Mouse (Mus musculus): ENCODE data around the gene Eif4h. TPM values are rescaled to one million over a fixed set of nuclear protein-coding genes. Genes with fewer than 3 reads are reported as not detected.

Gene Eif4h
- total and polyA plus RNA-seq, 2 experiments from 2014 or later: 304 to 489 TPM

GRCm38 (mm10) chr5:134644121-134644520 is 4.8 kb upstream of the Eif4h start:
- H3K9ac ChIP-seq (replicated peaks; ENCODE audit: low read length): no peak overlapping the region
- peak; percentile 32 for TF ChIP-seq CTCF (IDR thresholded peaks at IDR 0.05; ENCODE audit: low read depth)
- no peaks in the 10 kb centered on the region for H3K4me1 ChIP-seq (ENCODE audit: insufficient read depth, low read length)
- no peaks in the 10 kb centered on the region for H3K36me3 ChIP-seq (ENCODE audit: insufficient read depth, low read length)
- H3K4me3 ChIP-seq (ENCODE audit: low read length): no peak overlapping the region
- 71% methylated on average over 1 of the region's 1 CpGs for WGBS
- no peaks in the 10 kb centered on the region for H3K27me3 ChIP-seq (ENCODE audit: insufficient read depth, low read length)
- no peak for DNase-seq (ENCODE audit: low spot score)
- peak overlapping the region; percentile 38; the same call in 1 of the 2 replicates for H3K27ac ChIP-seq
- H3K4me2 ChIP-seq (ENCODE audit: low read depth, low read length): no peak overlapping the region
- ATAC-seq: no peak
- H3K9me3 ChIP-seq (ENCODE audit: low read length): no peaks in the 10 kb centered on the region

- ATAC-seq (no peak), DNase-seq (ENCODE audit: low spot score) (no peak)
- no peak for TF ChIP-seq CTCF (IDR thresholded peaks at IDR 0.05; ENCODE audit: low read depth)
- Histone ChIP-seq H3K4me3 (ENCODE audit: low read length) (no peak overlapping the region), H3K36me3 (ENCODE audit: insufficient read depth, low read length) (no peaks in the 10 kb centered on the region), H3K27ac (no peak overlapping the region), H3K9ac (replicated peaks; ENCODE audit: low read length) (no peak overlapping the region), H3K27me3 (ENCODE audit: insufficient read depth, low read length) (no peaks in the 10 kb centered on the region), H3K4me2 (ENCODE audit: low read depth, low read length) (no peak overlapping the region), H3K4me1 (ENCODE audit: insufficient read depth, low read length) (peaks cover 3% of the 10 kb centered on the region; the same call in 1 of the 2 replicates), H3K9me3 (ENCODE audit: low read length) (no peaks in the 10 kb centered on the region)
- WGBS: 95% methylated on average over 3 of the region's 3 CpGs
Observed at GRCm38 (mm10) chr5:134640371-134640770, 1.1 kb upstream of the Eif4h start.

- DNase-seq (ENCODE audit: low spot score) (no peak), ATAC-seq (peak; percentile 82)
- no peaks in the 10 kb centered on the region for H3K36me3 ChIP-seq (ENCODE audit: insufficient read depth, low read length)
- no peaks in the 10 kb centered on the region for H3K9me3 ChIP-seq (ENCODE audit: low read length)
- TF ChIP-seq CTCF (IDR thresholded peaks at IDR 0.05; ENCODE audit: low read depth): no peak
- peak overlapping the region; percentile 96 for H3K4me3 ChIP-seq (ENCODE audit: low read length)
- peak overlapping the region; percentile 97 for H3K9ac ChIP-seq (replicated peaks; ENCODE audit: low read length)
- WGBS: under 1% methylated on average over 81 of the region's 85 CpGs
- peak overlapping the region; percentile 92 for H3K4me2 ChIP-seq (ENCODE audit: low read depth, low read length)
- H3K4me1 ChIP-seq (ENCODE audit: insufficient read depth, low read length): peaks cover 3% of the 10 kb centered on the region; the same call in 1 of the 2 replicates
- peak overlapping the region; percentile 94 for H3K27ac ChIP-seq
- H3K27me3 ChIP-seq (ENCODE audit: insufficient read depth, low read length): no peaks in the 10 kb centered on the region
Observed at GRCm38 (mm10) chr5:134638461-134639268, 625 bp downstream of the Eif4h start.

GRCm38 (mm10) chr5:134637820-134638367 is 1.4 kb downstream of the Eif4h start:
- WGBS: 31% methylated on average over 5 of the region's 5 CpGs
- H3K27me3 ChIP-seq (ENCODE audit: insufficient read depth, low read length): no peaks in the 10 kb centered on the region
- peak overlapping the region; percentile 97 for H3K9ac ChIP-seq (replicated peaks; ENCODE audit: low read length)
- H3K4me2 ChIP-seq (ENCODE audit: low read depth, low read length): peak overlapping the region; percentile 92
- DNase-seq (ENCODE audit: low spot score): no peak
- no peaks in the 10 kb centered on the region for H3K36me3 ChIP-seq (ENCODE audit: insufficient read depth, low read length)
- ATAC-seq: no peak
- no peak for TF ChIP-seq CTCF (IDR thresholded peaks at IDR 0.05; ENCODE audit: low read depth)
- no peaks in the 10 kb centered on the region for H3K9me3 ChIP-seq (ENCODE audit: low read length)
- H3K27ac ChIP-seq: peak overlapping the region; percentile 94
- peaks cover 3% of the 10 kb centered on the region; the same call in 1 of the 2 replicates for H3K4me1 ChIP-seq (ENCODE audit: insufficient read depth, low read length)
- H3K4me3 ChIP-seq (ENCODE audit: low read length): peak overlapping the region; percentile 96

- no peaks in the 10 kb centered on the region for H3K9me3 ChIP-seq (ENCODE audit: low read length)
- 42% methylated on average over 2 of the region's 2 CpGs for WGBS
- H3K36me3 ChIP-seq (ENCODE audit: insufficient read depth, low read length): 0 out of 2 replicates have a peak, but pooled peaks cover under 1% of the 10 kb centered on the region
- H3K4me2 ChIP-seq (ENCODE audit: low read depth, low read length): no peak overlapping the region
- H3K4me3 ChIP-seq (ENCODE audit: low read length): no peak overlapping the region
- H3K9ac ChIP-seq (replicated peaks; ENCODE audit: low read length): no peak overlapping the region
- TF ChIP-seq CTCF (IDR thresholded peaks at IDR 0.05; ENCODE audit: low read depth): no peak
- peaks cover 2% of the 10 kb centered on the region; the same call in 1 of the 2 replicates for H3K4me1 ChIP-seq (ENCODE audit: insufficient read depth, low read length)
- no peak overlapping the region for H3K27ac ChIP-seq
- DNase-seq (ENCODE audit: low spot score): no peak
- ATAC-seq: no peak
- H3K27me3 ChIP-seq (ENCODE audit: insufficient read depth, low read length): no peaks in the 10 kb centered on the region
Observed at GRCm38 (mm10) chr5:134632841-134633240, 6.4 kb downstream of the Eif4h start.

- Histone ChIP-seq H3K4me3 (ENCODE audit: low read length) (no peak overlapping the region), H3K36me3 (ENCODE audit: insufficient read depth, low read length) (peaks cover 17% of the 10 kb centered on the region), H3K27me3 (ENCODE audit: insufficient read depth, low read length) (no peaks in the 10 kb centered on the region), H3K4me1 (ENCODE audit: insufficient read depth, low read length) (no peaks in the 10 kb centered on the region), H3K27ac (no peak overlapping the region), H3K9me3 (ENCODE audit: low read length) (no peaks in the 10 kb centered on the region), H3K4me2 (ENCODE audit: low read depth, low read length) (no peak overlapping the region), H3K9ac (replicated peaks; ENCODE audit: low read length) (no peak overlapping the region)
- TF ChIP-seq CTCF (IDR thresholded peaks at IDR 0.05; ENCODE audit: low read depth): no peak
- ATAC-seq (no peak), DNase-seq (ENCODE audit: low spot score) (no peak)
Observed at GRCm38 (mm10) chr5:134630835-134631234, 8.5 kb downstream of the Eif4h start.

- Histone ChIP-seq H3K9ac (replicated peaks; ENCODE audit: low read length) (no peak overlapping the region), H3K27me3 (ENCODE audit: insufficient read depth, low read length) (no peaks in the 10 kb centered on the region), H3K4me2 (ENCODE audit: low read depth, low read length) (no peak overlapping the region), H3K9me3 (ENCODE audit: low read length) (no peaks in the 10 kb centered on the region), H3K27ac (no peak overlapping the region), H3K4me3 (ENCODE audit: low read length) (no peak overlapping the region), H3K4me1 (ENCODE audit: insufficient read depth, low read length) (no peaks in the 10 kb centered on the region), H3K36me3 (ENCODE audit: insufficient read depth, low read length) (peaks cover 31% of the 10 kb centered on the region)
- no peak for TF ChIP-seq CTCF (IDR thresholded peaks at IDR 0.05; ENCODE audit: low read depth)
- no peak for ATAC-seq
- no peak for DNase-seq (ENCODE audit: low spot score)
- 80% methylated on average over 4 of the region's 4 CpGs for WGBS
Observed at GRCm38 (mm10) chr5:134629508-134629907, 9.8 kb downstream of the Eif4h start.

Data from hindbrain, postnatal 0 days (tissue).